Mouse (Mus musculus) ES-Bruce4 (cell line): ENCODE results near the gene BC004004. TPM values are rescaled to one million over a fixed set of nuclear protein-coding genes. Genes with fewer than 3 reads are reported as not detected.

ENCODE experiments used
- H3K27ac ChIP-seq: 2 replicates; pipeline ENCODE4 v1.5.1; 2012; ENCODE audit warnings: low read length, inconsistent platforms; ENCODE audit not compliant: insufficient read depth
- H3K27me3 ChIP-seq: 2 replicates; pipeline ENCODE4 v1.6.1; 2012; ENCODE audit warnings: mild to moderate bottlenecking, low read length, inconsistent platforms; ENCODE audit not compliant: control insufficient read depth, poor library complexity, insufficient read depth, severe bottlenecking
- H3K36me3 ChIP-seq: 2 replicates; pipeline ENCODE4 v1.6.1; 2012; ENCODE audit warnings: inconsistent platforms, mild to moderate bottlenecking, low read length, moderate library complexity; ENCODE audit not compliant: control insufficient read depth, poor library complexity, insufficient read depth, severe bottlenecking
- H3K4me1 ChIP-seq: one replicate; pipeline ENCODE4 v1.8.1; 2011; ENCODE audit warnings: low read length; ENCODE audit not compliant: control insufficient read depth, insufficient read depth
- H3K4me3 ChIP-seq: 2 replicates; pipeline ENCODE4 v1.5.1; 2011; ENCODE audit warnings: low read depth, mild to moderate bottlenecking, low read length
- H3K9ac ChIP-seq: 2 replicates; pipeline ENCODE4 v1.6.1; 2012; ENCODE audit warnings: low read depth, mild to moderate bottlenecking, inconsistent platforms; ENCODE audit not compliant: poor library complexity, severe bottlenecking
- H3K9me3 ChIP-seq: replicated peaks from 2 replicates; pipeline ENCODE4 v1.6.1; 2012; ENCODE audit warnings: mild to moderate bottlenecking, low read length, inconsistent platforms; ENCODE audit not compliant: control insufficient read depth, poor library complexity, insufficient read depth, severe bottlenecking
- CTCF ChIP-seq: IDR thresholded peaks from one replicate; pipeline ENCODE4 v1.8.1; 2011; ENCODE audit warnings: low read depth, low read length
- EP300 ChIP-seq: IDR thresholded peaks from 2 replicates; pipeline ENCODE4 v1.6.1; 2011; ENCODE audit warnings: low read depth, low read length; ENCODE audit not compliant: insufficient read depth
- POLR2A ChIP-seq: IDR thresholded peaks from one replicate; pipeline ENCODE4 v1.8.1; 2011; ENCODE audit warnings: low read length; ENCODE audit not compliant: insufficient read depth
- polyA plus RNA-seq: library from polyadenylated mRNA; stranded (reverse); fragments of >200 nt; gene quantifications from 2 replicates; pipeline ENCODE4 v1.2.4, GENCODE M21; 2011; ENCODE audit warnings: low read depth; ENCODE audit not compliant: missing spikeins, insufficient read depth, insufficient read length

The BC004004 gene
- polyA plus RNA-seq, 1 experiment: 54.0 TPM

GRCm38 (mm10) chr17:29256507-29256906 is 12.1 kb upstream of the BC004004 start:
- no peak for TF ChIP-seq EP300
- TF ChIP-seq CTCF: no peak
- TF ChIP-seq POLR2A: no peak
- H3K36me3 ChIP-seq: peaks cover 35% of the 10 kb centered on the region
- no peaks in the 10 kb centered on the region for H3K27me3 ChIP-seq
- no peak overlapping the region for H3K27ac ChIP-seq
- no peak overlapping the region for H3K9ac ChIP-seq
- H3K9me3 ChIP-seq: no peaks in the 10 kb centered on the region
- no peak overlapping the region for H3K4me3 ChIP-seq
- peaks cover 2% of the 10 kb centered on the region for H3K4me1 ChIP-seq

- Histone ChIP-seq H3K9ac (no peak overlapping the region), H3K27me3 (no peaks in the 10 kb centered on the region), H3K27ac (no peak overlapping the region), H3K4me3 (no peak overlapping the region), H3K36me3 (peaks cover 34% of the 10 kb centered on the region), H3K4me1 (peaks cover 2% of the 10 kb centered on the region), H3K9me3 (no peaks in the 10 kb centered on the region)
- no peak for TF ChIP-seq EP300
Observed at GRCm38 (mm10) chr17:29257001-29257511, 11.5 kb upstream of the BC004004 start.

GRCm38 (mm10) chr17:29258025-29258558 is 10.5 kb upstream of the BC004004 start:
- H3K36me3 ChIP-seq: peaks cover 34% of the 10 kb centered on the region
- no peak overlapping the region for H3K4me3 ChIP-seq
- TF ChIP-seq EP300 (no peak), POLR2A (no peak), CTCF (no peak)
- peaks cover 2% of the 10 kb centered on the region for H3K4me1 ChIP-seq
- H3K9me3 ChIP-seq: no peaks in the 10 kb centered on the region
- H3K9ac ChIP-seq: no peak overlapping the region
- H3K27ac ChIP-seq: no peak overlapping the region
- H3K27me3 ChIP-seq: no peaks in the 10 kb centered on the region

- Histone ChIP-seq H3K27ac (no peak overlapping the region), H3K36me3 (peaks cover 31% of the 10 kb centered on the region), H3K4me1 (peaks cover 2% of the 10 kb centered on the region), H3K9me3 (no peaks in the 10 kb centered on the region), H3K27me3 (no peaks in the 10 kb centered on the region), H3K4me3 (no peak overlapping the region), H3K9ac (no peak overlapping the region)
- no peak for TF ChIP-seq EP300
- no peak for TF ChIP-seq POLR2A
Observed at GRCm38 (mm10) chr17:29258921-29259320, 9.7 kb upstream of the BC004004 start.

DNA sequence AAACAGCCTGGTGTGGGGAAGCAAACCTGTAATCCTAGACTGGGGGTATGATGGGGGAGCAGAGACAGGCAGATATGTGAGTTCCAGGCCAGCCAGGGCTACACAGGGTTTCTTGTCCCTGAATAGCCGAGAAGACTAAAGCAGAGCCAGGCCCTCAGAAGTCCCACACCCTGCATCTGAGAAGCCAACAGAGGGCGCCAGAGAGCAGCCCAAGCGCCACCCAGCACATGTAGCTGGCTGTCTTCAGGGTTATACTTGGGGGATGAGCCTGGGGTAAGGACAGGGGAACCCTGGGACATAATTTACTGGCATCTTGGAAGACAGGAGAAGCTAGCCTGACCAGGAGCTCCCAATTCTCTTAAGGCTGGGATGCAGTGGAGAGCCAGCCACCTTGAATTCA is 9.1 kb upstream of the BC004004 start:
- Histone ChIP-seq H3K4me1 (peaks cover 2% of the 10 kb centered on the region), H3K4me3 (no peak overlapping the region), H3K27me3 (no peaks in the 10 kb centered on the region), H3K36me3 (peaks cover 31% of the 10 kb centered on the region), H3K27ac (no peak overlapping the region), H3K9me3 (no peaks in the 10 kb centered on the region), H3K9ac (no peak overlapping the region)
- TF ChIP-seq POLR2A: no peak
- peak; percentile 96 for TF ChIP-seq CTCF

- H3K36me3 ChIP-seq: peaks cover 30% of the 10 kb centered on the region
- H3K9ac ChIP-seq: no peak overlapping the region
- peak overlapping the region; percentile 9; the same call in 1 of the 2 replicates for H3K4me3 ChIP-seq
- no peak for TF ChIP-seq EP300
- TF ChIP-seq POLR2A: no peak
- TF ChIP-seq CTCF: no peak
- H3K27ac ChIP-seq: peak overlapping the region; percentile 58; the same call in 1 of the 2 replicates
- H3K9me3 ChIP-seq: no peaks in the 10 kb centered on the region
- H3K4me1 ChIP-seq: peaks cover 2% of the 10 kb centered on the region
- no peaks in the 10 kb centered on the region for H3K27me3 ChIP-seq
Observed at GRCm38 (mm10) chr17:29260501-29260900, 8.1 kb upstream of the BC004004 start.
